Mouse (Mus musculus): ENCODE results near the gene Gfer. TPM values are rescaled to one million over a fixed set of nuclear protein-coding genes. Genes with fewer than 3 reads are reported as not detected.
A peak's percentile ranks its signal among the peaks of the same experiment; 100 is the strongest.
"Not testable (repeated sequence)": the region's sequence is repeated elsewhere in the genome, so short reads cannot be mapped to it uniquely, and the experiment has no call there.

Gfer gene
- polyA plus RNA-seq, 1 experiment from 2014 or later = 47.5 TPM

- peak overlapping the region; percentile 80 for H3K4me2 ChIP-seq (replicated peaks; ENCODE audit: low read depth, low read length)
- H3K4me3 ChIP-seq (ENCODE audit: low read depth, low read length) = peak overlapping the region; percentile 75
- under 1% methylated on average over 58 of the region's 61 CpGs for WGBS
- H3K27ac ChIP-seq (ENCODE audit: low read depth, low read length) = peak overlapping the region; percentile 56
- H3K36me3 ChIP-seq (ENCODE audit: control insufficient read depth, insufficient read depth, low read length) = 0 out of 2 replicates have a peak, but pooled peaks cover 6% of the 10 kb centered on the region
- no peaks in the 10 kb centered on the region for H3K27me3 ChIP-seq (ENCODE audit: control insufficient read depth, insufficient read depth, low read length)
- peak overlapping the region; percentile 81 for H3K9ac ChIP-seq (ENCODE audit: low read depth, low read length)
- peaks cover 10% of the 10 kb centered on the region for H3K4me1 ChIP-seq (replicated peaks; ENCODE audit: control insufficient read depth, insufficient read depth, low read length)
- ATAC-seq (ENCODE audit: low FRiP score) (peak; percentile 97), DNase-seq (ENCODE audit: low spot score) (peak; percentile 98)
- H3K9me3 ChIP-seq (ENCODE audit: control insufficient read depth, low read length) = no peaks in the 10 kb centered on the region
These were observed 23.7 kb upstream of the Gfer start for GRCm38 (mm10) chr17:24719494-24720222.

- not testable (repeated sequence) for H3K36me3 ChIP-seq (ENCODE audit: control insufficient read depth, insufficient read depth, low read length); H3K27me3 ChIP-seq (ENCODE audit: control insufficient read depth, insufficient read depth, low read length); ATAC-seq (ENCODE audit: low FRiP score); H3K9me3 ChIP-seq (ENCODE audit: control insufficient read depth, low read length); H3K27ac ChIP-seq (ENCODE audit: low read depth, low read length); DNase-seq (ENCODE audit: low spot score)
- Histone ChIP-seq H3K9ac (ENCODE audit: low read depth, low read length) (peak overlapping the region; percentile 81; the same call in 1 of the 2 replicates), H3K4me2 (replicated peaks; ENCODE audit: low read depth, low read length) (peak overlapping the region; percentile 61), H3K4me3 (ENCODE audit: low read depth, low read length) (peak overlapping the region; percentile 75), H3K4me1 (replicated peaks; ENCODE audit: control insufficient read depth, insufficient read depth, low read length) (peaks cover 10% of the 10 kb centered on the region)
- WGBS = 60% methylated on average over 5 of the region's 5 CpGs
These were observed 23.0 kb upstream of the Gfer start for GRCm38 (mm10) chr17:24718938-24719337.

GRCm38 (mm10) chr17:24717943-24718342 lies 22.0 kb upstream of the Gfer start, which contains the start of the genes Rnf151 and Rps2:
Rnf151 (minus strand) TSS chr17:24718063.
Rps2 (plus strand) TSS chr17:24718116.
- H3K36me3 ChIP-seq (ENCODE audit: control insufficient read depth, insufficient read depth, low read length) = 0 out of 2 replicates have a peak, but pooled peaks cover 6% of the 10 kb centered on the region
- H3K4me1 ChIP-seq (replicated peaks; ENCODE audit: control insufficient read depth, insufficient read depth, low read length) = peaks cover 6% of the 10 kb centered on the region
- H3K4me2 ChIP-seq (replicated peaks; ENCODE audit: low read depth, low read length) = peak within 1 kb of the TSS; percentile 61
- ATAC-seq (ENCODE audit: low FRiP score) = no peak
- H3K4me3 ChIP-seq (ENCODE audit: low read depth, low read length) = peak within 1 kb of the TSS; percentile 75
- no peaks in the 10 kb centered on the region for H3K9me3 ChIP-seq (ENCODE audit: control insufficient read depth, low read length)
- no peak within 1 kb of the TSS for H3K9ac ChIP-seq (ENCODE audit: low read depth, low read length)
- no peak for DNase-seq (ENCODE audit: low spot score)
- H3K27me3 ChIP-seq (ENCODE audit: control insufficient read depth, insufficient read depth, low read length) = no peaks in the 10 kb centered on the region
- WGBS = 86% methylated on average over 4 of the region's 4 CpGs
- no peak within 1 kb of the TSS for H3K27ac ChIP-seq (ENCODE audit: low read depth, low read length)

GRCm38 (mm10) chr17:24716166-24716682 lies 20.3 kb upstream of the Gfer start:
- H3K9ac ChIP-seq (ENCODE audit: low read depth, low read length) = no peak overlapping the region
- 94% methylated on average over 15 of the region's 15 CpGs for WGBS
- DNase-seq (ENCODE audit: low spot score) (no peak), ATAC-seq (ENCODE audit: low FRiP score) (no peak)
- H3K4me1 ChIP-seq (replicated peaks; ENCODE audit: control insufficient read depth, insufficient read depth, low read length) = peaks cover under 1% of the 10 kb centered on the region; the same call in 1 of the 2 replicates
- H3K27me3 ChIP-seq (ENCODE audit: control insufficient read depth, insufficient read depth, low read length) = no peaks in the 10 kb centered on the region
- H3K4me3 ChIP-seq (ENCODE audit: low read depth, low read length) = no peak overlapping the region
- no peak overlapping the region for H3K27ac ChIP-seq (ENCODE audit: low read depth, low read length)
- H3K36me3 ChIP-seq (ENCODE audit: control insufficient read depth, insufficient read depth, low read length) = 0 out of 2 replicates have a peak, but pooled peaks cover 2% of the 10 kb centered on the region
- no peaks in the 10 kb centered on the region for H3K9me3 ChIP-seq (ENCODE audit: control insufficient read depth, low read length)
- no peak overlapping the region for H3K4me2 ChIP-seq (replicated peaks; ENCODE audit: low read depth, low read length)

DNA sequence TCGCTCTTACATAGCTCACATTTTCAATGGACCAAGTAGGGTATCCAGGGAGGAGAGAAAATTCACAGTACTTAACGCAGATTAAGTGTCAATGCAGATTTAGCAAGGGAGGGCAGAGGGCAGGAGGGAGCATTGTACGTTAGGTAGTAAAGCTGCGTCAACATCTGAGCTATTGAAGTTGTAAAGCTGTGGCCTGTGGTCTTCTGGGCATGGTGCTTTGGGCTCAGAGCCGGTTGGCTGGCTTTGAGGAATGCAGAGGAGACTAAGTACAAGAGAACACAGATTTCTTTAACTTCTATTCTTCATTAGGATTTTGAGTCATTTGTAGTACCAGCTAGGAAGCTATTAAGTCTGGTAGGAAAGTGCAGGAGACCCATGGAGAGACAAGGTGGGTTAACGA lies 19.6 kb upstream of the Gfer start:
- 78% methylated on average over 6 of the region's 6 CpGs for WGBS
- no peak overlapping the region for H3K9ac ChIP-seq (ENCODE audit: low read depth, low read length)
- 0 out of 2 replicates have a peak, but pooled peaks cover 2% of the 10 kb centered on the region for H3K36me3 ChIP-seq (ENCODE audit: control insufficient read depth, insufficient read depth, low read length)
- H3K4me2 ChIP-seq (replicated peaks; ENCODE audit: low read depth, low read length) = no peak overlapping the region
- H3K4me1 ChIP-seq (replicated peaks; ENCODE audit: control insufficient read depth, insufficient read depth, low read length) = no peaks in the 10 kb centered on the region
- no peak for ATAC-seq (ENCODE audit: low FRiP score)
- H3K9me3 ChIP-seq (ENCODE audit: control insufficient read depth, low read length) = no peaks in the 10 kb centered on the region
- no peak for DNase-seq (ENCODE audit: low spot score)
- H3K27me3 ChIP-seq (ENCODE audit: control insufficient read depth, insufficient read depth, low read length) = no peaks in the 10 kb centered on the region
- no peak overlapping the region for H3K27ac ChIP-seq (ENCODE audit: low read depth, low read length)
- H3K4me3 ChIP-seq (ENCODE audit: low read depth, low read length) = no peak overlapping the region

GRCm38 (mm10) chr17:24708646-24709045 lies 12.7 kb upstream of the Gfer start:
- no peak for DNase-seq (ENCODE audit: low spot score)
- Histone ChIP-seq H3K4me3 (ENCODE audit: low read depth, low read length) (no peak overlapping the region), H3K9me3 (ENCODE audit: control insufficient read depth, low read length) (no peaks in the 10 kb centered on the region), H3K4me1 (replicated peaks; ENCODE audit: control insufficient read depth, insufficient read depth, low read length) (no peaks in the 10 kb centered on the region; the same call in 1 of the 2 replicates), H3K9ac (ENCODE audit: low read depth, low read length) (no peak overlapping the region), H3K27me3 (ENCODE audit: control insufficient read depth, insufficient read depth, low read length) (no peaks in the 10 kb centered on the region), H3K36me3 (ENCODE audit: control insufficient read depth, insufficient read depth, low read length) (peaks cover 13% of the 10 kb centered on the region; the same call in 1 of the 2 replicates), H3K27ac (ENCODE audit: low read depth, low read length) (no peak overlapping the region), H3K4me2 (replicated peaks; ENCODE audit: low read depth, low read length) (no peak overlapping the region)
- 35% methylated on average over 2 of the region's 2 CpGs for WGBS
- no peak for ATAC-seq (ENCODE audit: low FRiP score)

GRCm38 (mm10) chr17:24707801-24708425 lies 12.0 kb upstream of the Gfer start:
- Histone ChIP-seq H3K4me3 (ENCODE audit: low read depth, low read length) (peak overlapping the region; percentile 42), H3K9me3 (ENCODE audit: control insufficient read depth, low read length) (no peaks in the 10 kb centered on the region), H3K36me3 (ENCODE audit: control insufficient read depth, insufficient read depth, low read length) (peaks cover 13% of the 10 kb centered on the region; the same call in 1 of the 2 replicates), H3K27ac (ENCODE audit: low read depth, low read length) (0 out of 2 replicates have a peak overlapping the region, but pooled peaks have one; percentile 27), H3K9ac (ENCODE audit: low read depth, low read length) (peak overlapping the region; percentile 51), H3K27me3 (ENCODE audit: control insufficient read depth, insufficient read depth, low read length) (no peaks in the 10 kb centered on the region), H3K4me2 (replicated peaks; ENCODE audit: low read depth, low read length) (peak overlapping the region; percentile 55), H3K4me1 (replicated peaks; ENCODE audit: control insufficient read depth, insufficient read depth, low read length) (no peaks in the 10 kb centered on the region; the same call in 1 of the 2 replicates)
- peak; percentile 63 for ATAC-seq (ENCODE audit: low FRiP score)
- DNase-seq (ENCODE audit: low spot score) = no peak
- 6% methylated on average over 24 of the region's 24 CpGs for WGBS

DNA sequence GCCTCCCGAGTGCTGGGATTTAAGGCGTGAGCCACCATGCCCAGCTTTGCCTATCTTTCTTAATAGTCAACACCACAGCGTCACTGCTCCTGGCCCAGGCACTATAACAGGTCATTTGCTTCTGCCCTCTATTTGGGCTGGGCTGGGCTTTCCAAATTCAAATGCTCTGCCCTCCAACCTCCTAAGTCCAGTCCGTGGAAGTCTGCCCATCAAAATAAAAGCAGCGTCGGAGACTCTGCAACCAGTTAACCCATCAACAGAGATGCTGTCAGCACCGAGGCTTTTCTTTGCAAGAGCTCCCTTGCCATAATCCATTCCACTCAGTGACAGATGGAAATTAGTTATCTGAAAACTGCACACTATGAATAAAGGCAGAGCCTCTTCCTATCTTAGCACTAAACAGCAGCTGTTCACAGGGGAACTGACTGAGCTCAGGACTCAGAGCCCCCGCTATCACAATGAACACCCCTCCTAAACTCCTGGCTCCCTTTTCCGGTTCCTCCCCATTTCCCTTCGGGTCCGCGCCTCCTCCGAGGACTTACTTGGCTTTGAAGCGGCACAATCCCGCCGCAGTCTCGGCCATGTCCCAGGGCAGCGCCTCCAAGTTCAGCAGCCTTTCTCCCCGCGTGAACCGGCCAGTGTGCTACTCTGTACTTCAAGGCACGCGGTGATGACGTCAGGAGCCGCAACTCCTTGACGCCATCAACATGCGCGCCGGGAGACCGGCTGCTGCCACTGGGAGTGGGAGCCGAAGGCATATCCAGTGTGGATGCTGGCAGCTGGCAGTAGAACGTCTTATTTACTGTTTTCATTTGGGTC lies 11.2 kb upstream of the Gfer start, which contains the start of gene Tbl3:
TSS of gene Tbl3 (minus strand) at position 679 of the 819 bp plus-strand sequence.
- Histone ChIP-seq H3K36me3 (ENCODE audit: control insufficient read depth, insufficient read depth, low read length) (peaks cover 13% of the 10 kb centered on the region; the same call in 1 of the 2 replicates), H3K27ac (ENCODE audit: low read depth, low read length) (0 out of 2 replicates have a peak within 1 kb of the TSS, but pooled peaks have one; percentile 27), H3K4me1 (replicated peaks; ENCODE audit: control insufficient read depth, insufficient read depth, low read length) (no peaks in the 10 kb centered on the region; the same call in 1 of the 2 replicates), H3K27me3 (ENCODE audit: control insufficient read depth, insufficient read depth, low read length) (no peaks in the 10 kb centered on the region), H3K9ac (ENCODE audit: low read depth, low read length) (peak within 1 kb of the TSS; percentile 51), H3K4me2 (replicated peaks; ENCODE audit: low read depth, low read length) (peak within 1 kb of the TSS; percentile 55), H3K9me3 (ENCODE audit: control insufficient read depth, low read length) (no peaks in the 10 kb centered on the region), H3K4me3 (ENCODE audit: low read depth, low read length) (peak within 1 kb of the TSS; percentile 42)
- DNase-seq (ENCODE audit: low spot score) (peak; percentile 98), ATAC-seq (ENCODE audit: low FRiP score) (peak; percentile 86)
- 5% methylated on average over 32 of the region's 32 CpGs for WGBS
